Comparison of ENCODE assay signal across 8 mouse cellular contexts in the genomic region with DNA sequence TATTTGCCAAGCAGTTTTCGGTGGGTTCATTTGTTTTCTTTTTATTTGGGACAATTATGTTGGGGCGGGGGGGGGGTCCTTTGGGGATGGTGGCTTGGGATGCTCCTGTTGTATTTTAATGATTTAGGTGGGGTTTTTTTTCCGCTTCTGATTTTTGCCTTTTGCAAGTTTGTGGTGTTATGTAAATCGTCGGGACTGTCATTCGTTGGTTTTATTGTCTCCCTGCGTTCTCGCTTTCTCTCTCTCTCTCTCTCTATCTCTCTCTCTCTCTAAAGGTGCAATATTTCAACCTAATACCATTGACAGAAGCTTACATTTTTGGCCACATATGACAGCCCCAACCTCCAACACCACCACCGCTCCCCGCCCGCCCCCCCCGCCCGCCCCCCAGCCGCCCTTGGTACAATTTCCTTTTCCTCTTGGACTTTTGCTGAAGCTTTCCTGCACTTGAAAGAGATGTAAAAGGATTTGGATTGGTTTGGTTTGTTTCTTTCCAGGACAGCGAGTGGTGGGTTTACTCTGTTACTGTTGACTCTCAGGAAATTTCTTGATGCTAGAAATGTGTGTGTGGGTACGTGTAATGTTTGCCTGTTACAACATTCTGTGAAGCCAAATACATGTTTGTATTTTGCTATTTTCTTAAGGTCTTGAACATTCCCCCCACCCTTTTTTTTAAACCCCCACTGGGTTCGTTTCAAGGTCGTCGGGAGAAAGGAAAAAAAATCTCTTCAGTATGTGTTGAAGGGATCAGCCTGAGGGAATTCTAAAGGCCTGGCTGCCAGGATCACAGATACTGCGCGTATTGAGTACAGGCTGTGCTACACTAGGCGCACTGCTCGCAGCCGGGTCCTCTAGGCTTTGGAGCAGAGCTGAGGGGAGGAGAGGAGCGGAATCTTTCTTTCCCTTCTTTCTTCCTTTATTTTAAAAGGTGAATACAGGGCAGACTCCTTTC. TPM values are rescaled to one million over a fixed set of nuclear protein-coding genes. Genes with fewer than 3 reads are reported as not detected.
DNase-seq lines count a peak whose midpoint lies in the region; ATAC-seq lines count a peak whose summit lies in the region.

No protein-coding gene starts in this region.

- peaks cover 55% of the 10 kb centered on the region for H3K4me1 ChIP-seq in forebrain, embryonic 10.5 days
- peaks cover 33% of the 10 kb centered on the region for H3K4me1 ChIP-seq in hindbrain, embryonic 13.5 days (replicated peaks)
- H3K4me1 ChIP-seq in liver, embryonic 11.5 days (replicated peaks; ENCODE audit: control insufficient read depth, insufficient read depth, low read length), result peaks cover 6% of the 10 kb centered on the region; the same call in 1 of the 2 replicates

- H3K27me3 ChIP-seq in forebrain, embryonic 10.5 days (ENCODE audit: poor library complexity, severe bottlenecking), result peaks cover 42% of the 10 kb centered on the region
- peaks cover 31% of the 10 kb centered on the region for H3K27me3 ChIP-seq in hindbrain, embryonic 13.5 days
- peaks cover 25% of the 10 kb centered on the region for H3K27me3 ChIP-seq in liver, embryonic 11.5 days (replicated peaks; ENCODE audit: control insufficient read depth, insufficient read depth, low read length)

- H3K4me3 ChIP-seq in forebrain, embryonic 10.5 days, result peak overlapping the region; percentile 80
- H3K4me3 ChIP-seq in hindbrain, embryonic 13.5 days, result peak overlapping the region; percentile 65
- H3K4me3 ChIP-seq in liver, embryonic 11.5 days (ENCODE audit: low read depth, low read length), result peak overlapping the region; percentile 68

- DNase-seq in layer of hippocampus, adult 11-12 months (ENCODE audit: low spot score), result peak; percentile 60
- DNase-seq in layer of hippocampus, adult 9-10 months (ENCODE audit: low spot score), result no peak
- peak; percentile 18 for DNase-seq in T-cell, adult 2 months (ENCODE audit: low spot score)
- peak; percentile 37 for DNase-seq in forebrain, embryonic 10.5 days (ENCODE audit: extremely low spot score, low spot score)
- DNase-seq in liver, embryonic 11.5 days (ENCODE audit: low spot score), result no peak
- peak; percentile 85 for DNase-seq in skeletal muscle tissue, adult 2 months (ENCODE audit: low read depth, low spot score)
- no peak for DNase-seq in spleen, adult 18-20 months

- peak overlapping the region; percentile 97 for H3K27ac ChIP-seq in forebrain, embryonic 10.5 days
- H3K27ac ChIP-seq in hindbrain, embryonic 13.5 days, result peak overlapping the region; percentile 98
- H3K27ac ChIP-seq in liver, embryonic 11.5 days (ENCODE audit: low read depth, low read length), result peak overlapping the region; percentile 93

- H3K4me2 ChIP-seq in hindbrain, embryonic 13.5 days, result peak overlapping the region; percentile 96
- H3K4me2 ChIP-seq in liver, embryonic 11.5 days, result peak overlapping the region; percentile 86

- H3K9ac ChIP-seq in hindbrain, embryonic 13.5 days, result peak overlapping the region; percentile 87
- peak overlapping the region; percentile 74 for H3K9ac ChIP-seq in liver, embryonic 11.5 days (ENCODE audit: low read depth, low read length)

- H3K36me3 ChIP-seq in forebrain, embryonic 10.5 days (replicated peaks), result no peaks in the 10 kb centered on the region
- no peaks in the 10 kb centered on the region for H3K36me3 ChIP-seq in hindbrain, embryonic 13.5 days
- H3K36me3 ChIP-seq in liver, embryonic 11.5 days (ENCODE audit: control insufficient read depth, insufficient read depth, low read length), result no peaks in the 10 kb centered on the region

- H3K9me3 ChIP-seq in forebrain, embryonic 10.5 days, result no peaks in the 10 kb centered on the region
- no peaks in the 10 kb centered on the region for H3K9me3 ChIP-seq in hindbrain, embryonic 13.5 days
- H3K9me3 ChIP-seq in liver, embryonic 11.5 days (ENCODE audit: control insufficient read depth, low read length), result no peaks in the 10 kb centered on the region

- 1% methylated on average over 25 of the region's 25 CpGs for WGBS in forebrain, embryonic 10.5 days
- WGBS in hindbrain, embryonic 13.5 days, result 1% methylated on average over 25 of the region's 25 CpGs
- 10% methylated on average over 25 of the region's 25 CpGs for WGBS in liver, embryonic 11.5 days

- ATAC-seq in hindbrain, embryonic 13.5 days (ENCODE audit: low FRiP score), result peak; percentile 60; the same call in 1 of the 2 replicates
- no peak for ATAC-seq in liver, embryonic 11.5 days (replicated peaks; ENCODE audit: low FRiP score)

RNA-seq across cellular contexts. Expression of a gene that starts 0.8 kb away (rescaled TPM):
- polyA plus RNA-seq in forebrain, embryonic 10.5 days (2016; fragmentation: Nextera tagmentation; extraction: Ambion mirVana), result 0.14 and 0.25 TPM in 2 replicates
- polyA plus RNA-seq in hindbrain, embryonic 13.5 days (2015; fragmentation: Nextera tagmentation; extraction: Ambion mirVana), result 0.22 and 0.32 TPM in 2 replicates
- 0.38 and 0.42 TPM in 2 replicates for polyA plus RNA-seq in liver, embryonic 11.5 days (2014; fragmentation: Nextera tagmentation; extraction: Ambion mirVana)

RNA-seq across cellular contexts. Expression of a gene that starts 1.2 kb away (rescaled TPM):
- not detected in 2 replicates for polyA plus RNA-seq in forebrain, embryonic 10.5 days (2016; fragmentation: Nextera tagmentation; extraction: Ambion mirVana)
- polyA plus RNA-seq in hindbrain, embryonic 13.5 days (2015; fragmentation: Nextera tagmentation; extraction: Ambion mirVana), result not detected in 2 replicates
- polyA plus RNA-seq in liver, embryonic 11.5 days (2014; fragmentation: Nextera tagmentation; extraction: Ambion mirVana), result not detected in 2 replicates

RNA-seq across cellular contexts. Expression of a gene that starts 57.3 kb away (rescaled TPM):
- not detected in 2 replicates for polyA plus RNA-seq in forebrain, embryonic 10.5 days (2016; fragmentation: Nextera tagmentation; extraction: Ambion mirVana)
- polyA plus RNA-seq in hindbrain, embryonic 13.5 days (2015; fragmentation: Nextera tagmentation; extraction: Ambion mirVana), result not detected in 2 replicates
- polyA plus RNA-seq in liver, embryonic 11.5 days (2014; fragmentation: Nextera tagmentation; extraction: Ambion mirVana), result not detected in 2 replicates

Comparison
In these comparisons a context has a peak if more than half of its experiments do, and no peak if none do; other contexts are left out.
1. DNase-seq: peak in layer of hippocampus, adult 11-12 months (single experiment), T-cell, adult 2 months (single experiment), forebrain, embryonic 10.5 days (single experiment) and skeletal muscle tissue, adult 2 months (single experiment); none in layer of hippocampus, adult 9-10 months (single experiment), liver, embryonic 11.5 days (single experiment) and spleen, adult 18-20 months (0 of 2).
2. Peak in every context shown above with its lines, with median percentiles within 50 percentile points of each other: H3K27ac ChIP-seq and H3K4me3 ChIP-seq.